Mouse (Mus musculus) hindbrain, embryonic 10.5 days (tissue): ENCODE data around the gene Sdc4. TPM values are rescaled to one million over a fixed set of nuclear protein-coding genes. Genes with fewer than 3 reads are reported as not detected.

Experiments used
- DNase-seq: peaks from one replicate; pipeline ENCODE4 v3.0.0-alpha.2; 2017; ENCODE audit warnings: low spot score
- H3K27ac ChIP-seq: fragments of 300-500 bp; sonication (generic); 2 replicates; pipeline ENCODE4 v1.5.1; 2016; ENCODE audit warnings: mild to moderate bottlenecking, moderate library complexity
- H3K27me3 ChIP-seq: fragments of 300-500 bp; sonication (generic); 2 replicates; pipeline ENCODE4 v1.6.1; 2016; ENCODE audit warnings: mild to moderate bottlenecking; ENCODE audit not compliant: poor library complexity, insufficient read depth, severe bottlenecking
- H3K36me3 ChIP-seq: fragments of 300-500 bp; sonication (generic); 2 replicates; pipeline ENCODE4 v1.6.1; 2016; ENCODE audit warnings: mild to moderate bottlenecking, moderate library complexity
- H3K4me1 ChIP-seq: fragments of 300-500 bp; sonication (generic); replicated peaks from 2 replicates; pipeline ENCODE4 v1.6.1; 2016; ENCODE audit warnings: mild to moderate bottlenecking
- H3K4me3 ChIP-seq: fragments of 300-500 bp; sonication (generic); 2 replicates; pipeline ENCODE4 v1.5.1; 2016; ENCODE audit warnings: mild to moderate bottlenecking, moderate library complexity
- H3K9me3 ChIP-seq: fragments of 300-500 bp; sonication (generic); 2 replicates; pipeline ENCODE4 v1.6.1; 2016; ENCODE audit warnings: mild to moderate bottlenecking, moderate library complexity
- WGBS: fragments of 180-500 bp; shearing (Covaris S2); methylation state at CpG from one replicate; pipeline ENCODE4 v1.1.7; 2016; 5-methylcytosine and 5-hydroxymethylcytosine counted together
- polyA plus RNA-seq: library from polyadenylated mRNA; unstranded; fragments of >200 nt; fragmentation: Nextera tagmentation; extraction: Ambion mirVana; gene quantifications from 2 replicates; pipeline ENCODE4 v1.2.1, GENCODE M21; 2016

Gene Sdc4
- polyA plus RNA-seq, 1 experiment from 2014 or later, result 14.8 TPM

- Histone ChIP-seq H3K4me1 (peaks cover 37% of the 10 kb centered on the region), H3K36me3 (no peaks in the 10 kb centered on the region), H3K9me3 (no peaks in the 10 kb centered on the region), H3K27me3 (0 out of 2 replicates have a peak, but pooled peaks cover 6% of the 10 kb centered on the region), H3K27ac (peak within 1 kb of the TSS; percentile 85), H3K4me3 (peak within 1 kb of the TSS; percentile 29)
- 2% methylated on average over 7 of the region's 7 CpGs for WGBS
- peak; percentile 20 for DNase-seq
Measured at GRCm38 (mm10) chr2:164456864-164457300, 13.2 kb upstream of the Sdc4 start, which contains the start of gene Sys1. Sys1 (plus strand) TSS chr2:164456964.

DNA sequence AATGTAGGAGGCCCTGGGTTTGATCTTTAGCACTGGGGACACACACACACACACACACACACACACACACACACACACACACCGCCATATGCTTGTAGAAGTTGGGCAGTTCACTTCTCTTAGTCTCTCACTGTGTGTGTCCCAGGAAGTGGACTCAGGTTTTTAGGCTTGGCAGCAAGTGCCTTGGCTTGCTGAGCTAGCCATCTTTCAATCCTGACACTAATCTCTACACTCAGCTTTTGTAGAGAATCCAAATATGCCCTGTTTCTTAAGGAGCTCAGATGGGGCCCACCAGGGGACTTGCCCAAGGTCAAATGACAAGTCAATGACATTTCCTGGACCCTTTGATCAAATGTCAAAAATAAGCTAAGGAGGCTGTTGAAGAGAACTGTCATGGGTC lies 12.7 kb upstream of the Sdc4 start:
- Histone ChIP-seq H3K27me3 (0 out of 2 replicates have a peak, but pooled peaks cover 6% of the 10 kb centered on the region), H3K27ac (peak overlapping the region; percentile 85), H3K4me3 (peak overlapping the region; percentile 29; the same call in 1 of the 2 replicates), H3K36me3 (no peaks in the 10 kb centered on the region), H3K9me3 (no peaks in the 10 kb centered on the region), H3K4me1 (peaks cover 35% of the 10 kb centered on the region)
- no peak for DNase-seq
- 96% methylated on average over 1 of the region's 1 CpGs for WGBS

DNA sequence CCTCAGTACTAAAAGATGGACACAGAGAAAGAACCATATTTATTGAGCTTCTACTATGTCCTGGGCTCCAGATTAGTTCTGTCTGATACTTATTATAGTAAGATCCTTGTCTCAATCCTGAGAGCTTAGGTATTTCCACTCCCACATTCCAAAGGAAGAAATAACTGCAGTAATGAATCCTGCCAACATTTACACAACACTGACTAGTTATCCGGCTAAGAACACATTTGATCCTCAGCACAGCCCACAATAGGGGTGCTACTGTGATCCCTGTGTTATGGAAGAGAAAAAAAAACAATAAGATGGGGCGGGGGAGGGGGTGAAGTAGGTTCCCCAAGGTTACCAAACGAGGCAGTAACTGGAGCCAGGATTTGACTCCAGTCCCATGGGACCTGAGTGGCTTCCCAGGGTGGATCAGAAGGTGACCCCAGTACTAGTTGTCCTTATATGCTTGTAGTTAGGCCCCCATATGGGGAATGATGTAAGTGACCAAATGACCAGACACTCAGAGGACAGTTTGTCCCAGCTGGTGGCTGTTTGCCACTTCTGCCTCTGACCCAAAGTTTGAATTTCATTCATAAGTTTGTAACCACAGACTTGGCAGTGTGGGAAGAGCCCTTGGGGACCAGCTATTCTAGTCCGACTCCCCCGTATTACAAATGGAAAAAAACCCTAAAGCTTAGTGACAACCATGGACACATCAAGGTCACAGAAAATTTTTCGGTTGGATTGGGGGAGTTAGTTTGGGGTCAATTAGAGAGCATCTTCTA lies 11.9 kb upstream of the Sdc4 start:
- WGBS, result 77% methylated on average over 6 of the region's 6 CpGs
- no peak overlapping the region for H3K4me3 ChIP-seq
- DNase-seq, result no peak
- peaks cover 31% of the 10 kb centered on the region for H3K4me1 ChIP-seq
- H3K9me3 ChIP-seq, result no peaks in the 10 kb centered on the region
- no peak overlapping the region for H3K27ac ChIP-seq
- 0 out of 2 replicates have a peak, but pooled peaks cover 6% of the 10 kb centered on the region for H3K27me3 ChIP-seq
- no peaks in the 10 kb centered on the region for H3K36me3 ChIP-seq

- Histone ChIP-seq H3K27me3 (0 out of 2 replicates have a peak, but pooled peaks cover 6% of the 10 kb centered on the region), H3K4me3 (no peak overlapping the region), H3K4me1 (peaks cover 31% of the 10 kb centered on the region), H3K9me3 (no peaks in the 10 kb centered on the region), H3K36me3 (no peaks in the 10 kb centered on the region), H3K27ac (no peak overlapping the region)
- DNase-seq, result no peak
- WGBS, result 83% methylated on average over 10 of the region's 10 CpGs
Measured at GRCm38 (mm10) chr2:164454846-164455245, 11.2 kb upstream of the Sdc4 start.

DNA sequence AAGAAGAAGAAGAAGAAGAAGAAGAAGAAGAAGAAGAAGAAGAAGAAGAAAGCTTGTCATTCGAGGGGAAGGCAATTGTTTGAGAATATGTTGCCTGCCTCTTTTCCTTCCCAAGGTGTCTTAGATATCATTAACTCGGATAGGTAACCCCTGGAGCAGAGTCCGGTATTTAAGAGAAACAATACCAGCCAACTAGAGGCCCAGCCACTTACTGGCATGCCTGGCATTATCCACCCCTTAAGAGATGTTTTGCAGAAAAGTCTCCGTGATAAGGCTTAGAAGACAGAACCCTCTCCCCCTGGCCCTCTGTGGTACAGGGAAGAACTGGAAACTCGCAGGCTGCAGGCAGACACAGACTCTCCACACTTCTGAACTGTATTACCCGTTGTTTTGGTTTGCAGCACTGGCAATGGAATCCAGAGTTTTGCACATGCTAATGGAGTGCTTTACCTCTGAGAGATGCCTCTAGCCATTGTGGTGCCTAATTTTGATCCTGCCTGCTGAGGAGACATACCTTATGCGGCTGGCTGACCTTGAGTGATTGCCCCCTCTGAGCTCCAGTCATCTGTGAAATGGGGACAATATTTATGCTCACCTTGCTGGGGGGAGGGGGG lies 10.3 kb upstream of the Sdc4 start:
- Histone ChIP-seq H3K4me1 (peaks cover 31% of the 10 kb centered on the region), H3K27ac (no peak overlapping the region), H3K4me3 (no peak overlapping the region), H3K36me3 (no peaks in the 10 kb centered on the region), H3K27me3 (0 out of 2 replicates have a peak, but pooled peaks cover 6% of the 10 kb centered on the region), H3K9me3 (no peaks in the 10 kb centered on the region)
- DNase-seq, result no peak
- WGBS, result 76% methylated on average over 7 of the region's 7 CpGs

- no peak overlapping the region for H3K4me3 ChIP-seq
- no peaks in the 10 kb centered on the region for H3K36me3 ChIP-seq
- H3K4me1 ChIP-seq, result peaks cover 31% of the 10 kb centered on the region
- no peak for DNase-seq
- 0 out of 2 replicates have a peak, but pooled peaks cover 6% of the 10 kb centered on the region for H3K27me3 ChIP-seq
- H3K9me3 ChIP-seq, result no peaks in the 10 kb centered on the region
- WGBS, result 82% methylated on average over 14 of the region's 14 CpGs
- H3K27ac ChIP-seq, result no peak overlapping the region
Measured at GRCm38 (mm10) chr2:164453047-164453757, 9.5 kb upstream of the Sdc4 start.

- H3K4me3 ChIP-seq, result no peak overlapping the region
- H3K36me3 ChIP-seq, result no peaks in the 10 kb centered on the region
- no peak overlapping the region for H3K27ac ChIP-seq
- DNase-seq, result no peak
- H3K4me1 ChIP-seq, result peaks cover 27% of the 10 kb centered on the region
- 0 out of 2 replicates have a peak, but pooled peaks cover 6% of the 10 kb centered on the region for H3K27me3 ChIP-seq
- WGBS, result 56% methylated on average over 12 of the region's 13 CpGs
- H3K9me3 ChIP-seq, result no peaks in the 10 kb centered on the region
Measured at GRCm38 (mm10) chr2:164452000-164452676, 8.5 kb upstream of the Sdc4 start.

DNA sequence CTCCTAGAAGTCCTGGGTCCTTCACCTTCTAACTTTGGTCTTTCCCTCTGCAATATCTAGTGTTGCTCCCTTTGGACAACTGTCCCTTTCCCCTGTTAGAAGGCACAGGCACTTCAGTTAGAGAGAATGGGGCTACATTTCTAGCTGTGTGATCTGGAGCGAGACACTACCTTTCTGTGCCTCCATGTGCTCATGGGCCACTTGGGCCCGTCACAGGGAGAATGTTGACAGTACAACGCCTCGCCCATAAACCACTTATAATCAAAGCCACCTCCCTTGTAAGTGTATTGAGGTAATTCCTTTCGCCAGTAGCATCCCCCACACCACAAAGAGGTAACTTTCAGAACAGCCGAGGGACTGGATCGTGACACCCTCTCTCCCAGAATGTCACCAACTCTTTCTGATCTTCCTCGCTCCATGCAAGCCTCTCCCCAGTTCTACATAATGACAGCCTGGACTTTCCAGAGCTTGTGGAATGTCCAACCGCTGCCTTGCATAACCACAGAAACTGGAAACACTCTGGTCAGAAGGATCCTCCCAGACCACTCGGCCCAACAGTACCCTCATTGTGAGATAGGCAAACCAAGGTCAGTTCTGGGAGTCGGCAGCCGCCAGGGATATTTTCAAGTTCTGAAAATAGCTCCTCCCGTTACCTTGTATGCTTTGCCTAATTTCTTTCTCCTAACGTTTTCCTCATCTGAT lies 5.8 kb upstream of the Sdc4 start:
- Histone ChIP-seq H3K9me3 (no peaks in the 10 kb centered on the region), H3K27ac (no peak overlapping the region), H3K4me3 (no peak overlapping the region), H3K4me1 (peaks cover 9% of the 10 kb centered on the region; the same call in 1 of the 2 replicates), H3K27me3 (peaks cover 6% of the 10 kb centered on the region; the same call in 1 of the 2 replicates), H3K36me3 (no peaks in the 10 kb centered on the region)
- WGBS, result 88% methylated on average over 14 of the region's 14 CpGs
- DNase-seq, result no peak

- Histone ChIP-seq H3K9me3 (no peaks in the 10 kb centered on the region), H3K27ac (no peak overlapping the region), H3K36me3 (no peaks in the 10 kb centered on the region), H3K4me1 (peaks cover 9% of the 10 kb centered on the region; the same call in 1 of the 2 replicates), H3K4me3 (no peak overlapping the region), H3K27me3 (peaks cover 6% of the 10 kb centered on the region; the same call in 1 of the 2 replicates)
- no peak for DNase-seq
- whole genome bisulfite sequencing, result 86% methylated on average over 5 of the region's 5 CpGs
Measured at GRCm38 (mm10) chr2:164448921-164449320, 5.2 kb upstream of the Sdc4 start.

DNA sequence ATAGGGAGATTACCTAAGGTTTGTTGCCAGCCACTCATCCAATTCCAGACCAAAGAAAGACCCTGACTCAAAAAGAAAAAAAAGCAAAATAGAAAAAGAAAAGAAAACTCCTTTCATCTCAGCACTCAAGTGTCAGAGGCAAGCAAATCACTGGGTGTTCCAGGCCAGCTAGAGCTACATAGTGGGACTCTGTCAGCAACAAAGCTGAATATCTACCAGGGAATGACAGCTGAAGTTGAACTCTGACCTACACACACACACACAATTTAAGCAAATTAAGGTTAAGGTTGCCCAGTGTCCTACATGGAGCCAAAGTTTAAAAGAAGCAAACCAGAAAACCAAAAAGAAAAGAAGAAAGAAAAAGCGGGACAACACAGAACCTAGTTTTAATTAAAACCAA lies 4.5 kb upstream of the Sdc4 start:
- Histone ChIP-seq H3K4me3 (no peak overlapping the region), H3K36me3 (no peaks in the 10 kb centered on the region), H3K27ac (no peak overlapping the region), H3K9me3 (no peaks in the 10 kb centered on the region), H3K27me3 (peaks cover 4% of the 10 kb centered on the region; the same call in 1 of the 2 replicates), H3K4me1 (peaks cover 17% of the 10 kb centered on the region)
- WGBS, result 79% methylated on average over 1 of the region's 1 CpGs
- no peak for DNase-seq

DNA sequence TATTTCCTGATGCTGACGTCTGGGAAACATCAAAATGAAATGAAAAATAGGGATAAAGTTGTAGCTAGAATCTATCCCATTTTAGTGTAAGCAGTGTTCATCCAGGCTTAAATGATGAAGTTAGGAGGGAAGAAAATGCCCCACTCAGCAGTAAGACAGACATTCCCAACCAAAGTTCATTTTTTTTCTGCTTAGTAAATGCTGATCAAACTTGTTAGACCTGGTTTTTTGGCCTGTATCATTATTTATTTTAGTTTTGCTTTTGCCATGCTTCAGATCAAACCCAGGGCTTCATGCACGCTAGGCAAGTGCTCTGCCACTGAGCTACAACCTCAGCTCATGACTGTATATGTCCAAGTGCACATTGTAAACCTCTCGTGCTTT lies 2.4 kb upstream of the Sdc4 start:
- DNase-seq, result no peak
- WGBS, result 88% methylated on average over 3 of the region's 3 CpGs
- no peaks in the 10 kb centered on the region for H3K9me3 ChIP-seq
- H3K27ac ChIP-seq, result no peak overlapping the region
- H3K36me3 ChIP-seq, result no peaks in the 10 kb centered on the region
- H3K4me1 ChIP-seq, result peaks cover 29% of the 10 kb centered on the region
- no peak overlapping the region for H3K4me3 ChIP-seq
- peaks cover 12% of the 10 kb centered on the region for H3K27me3 ChIP-seq
